Mouse (Mus musculus): ENCODE results near the gene Lmo7. TPM values are rescaled to one million over a fixed set of nuclear protein-coding genes. Genes with fewer than 3 reads are reported as not detected.

Gene Lmo7
- total and polyA plus RNA-seq, 2 experiments from 2014 or later, result 3.0 to 8.1 TPM

DNA sequence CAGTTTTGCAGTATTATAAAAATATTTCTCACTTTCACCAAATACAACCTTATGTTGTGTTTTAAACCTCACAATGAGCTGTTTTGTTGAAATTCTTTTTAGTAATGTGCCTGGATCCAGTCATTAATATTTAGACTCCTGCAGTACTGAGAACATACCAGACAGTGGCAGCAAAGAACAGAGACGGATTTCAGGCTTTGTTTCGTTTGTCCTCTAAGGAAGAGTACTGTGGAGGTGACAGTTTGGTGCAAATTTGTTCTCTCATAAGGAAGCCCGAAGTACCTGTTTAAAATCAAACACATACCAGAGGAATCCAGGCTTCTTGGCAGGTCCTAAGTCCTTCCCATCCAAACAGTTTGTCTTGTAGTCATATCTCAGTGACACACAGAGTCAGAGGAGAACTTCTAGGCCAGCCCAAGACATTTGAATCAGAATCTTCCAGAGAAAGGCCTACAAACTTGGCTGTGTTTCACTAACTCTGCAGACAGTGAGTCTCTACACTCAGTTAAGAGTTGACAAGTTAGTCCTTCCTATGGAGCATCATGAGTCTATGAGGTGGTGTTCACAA, 52.3 kb downstream of the Lmo7 start:
- H3K4me2 ChIP-seq (ENCODE audit: low read depth, low read length, poor library complexity, severe bottlenecking), result no peak overlapping the region
- ATAC-seq (ENCODE audit: low FRiP score) (no peak), DNase-seq (ENCODE audit: low spot score) (peak; percentile 73)
- no peak overlapping the region for H3K27ac ChIP-seq (ENCODE audit: low read depth, low read length)
- no peaks in the 10 kb centered on the region for H3K4me1 ChIP-seq (ENCODE audit: insufficient read depth, low read length)
- H3K4me3 ChIP-seq (ENCODE audit: low read depth, low read length), result no peak overlapping the region
- peak; percentile 84 for TF ChIP-seq CTCF (IDR thresholded peaks at IDR 0.05)
- H3K9me3 ChIP-seq (ENCODE audit: low read length), result no peaks in the 10 kb centered on the region
- no peak overlapping the region for H3K9ac ChIP-seq (replicated peaks; ENCODE audit: low read length, poor library complexity, severe bottlenecking)
- WGBS, result 26% methylated on average over 3 of the region's 3 CpGs
- H3K36me3 ChIP-seq (ENCODE audit: insufficient read depth, low read length), result no peaks in the 10 kb centered on the region
- H3K27me3 ChIP-seq (ENCODE audit: insufficient read depth, low read length), result no peaks in the 10 kb centered on the region

DNA sequence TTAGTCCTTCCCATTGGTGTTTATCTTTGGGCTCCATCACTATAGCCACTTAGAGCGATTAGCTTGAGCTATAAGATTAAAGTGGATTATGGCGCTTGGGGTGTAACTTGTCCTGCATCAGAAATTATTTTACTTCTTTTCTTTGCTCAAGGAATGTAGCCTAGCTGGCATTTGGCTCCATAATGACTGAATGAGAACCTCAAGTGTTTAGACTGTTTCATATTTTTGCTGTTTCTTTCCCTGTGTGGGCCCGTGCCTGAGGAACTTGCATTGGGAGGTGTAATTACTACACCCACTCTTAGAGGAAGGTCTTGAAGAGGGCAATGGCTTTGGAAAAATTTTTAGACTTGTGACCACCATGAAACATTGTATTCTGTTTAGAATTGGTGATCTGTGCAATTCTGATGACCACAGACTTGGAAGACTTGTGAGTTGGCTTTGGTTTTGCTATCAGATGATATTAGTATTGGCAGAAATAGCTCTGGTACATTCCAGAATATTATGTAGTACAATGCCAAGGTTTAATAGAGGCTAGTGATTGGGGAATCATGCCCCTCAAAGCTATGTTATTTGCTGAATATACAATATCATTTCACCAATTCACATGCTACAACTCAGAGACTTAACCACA, 54.7 kb downstream of the Lmo7 start:
- ATAC-seq (ENCODE audit: low FRiP score), result no peak
- no peak overlapping the region for H3K27ac ChIP-seq (ENCODE audit: low read depth, low read length)
- 90% methylated on average over 3 of the region's 3 CpGs for WGBS

GRCm38 (mm10) chr14:101787903-101788302, 58.1 kb downstream of the Lmo7 start:
- H3K9me3 ChIP-seq (ENCODE audit: low read length), result no peaks in the 10 kb centered on the region
- H3K36me3 ChIP-seq (ENCODE audit: insufficient read depth, low read length), result no peaks in the 10 kb centered on the region
- no peak for ATAC-seq (ENCODE audit: low FRiP score)

More for the DNA sequence above, 54.7 kb downstream of the Lmo7 start:
- no peak for TF ChIP-seq CTCF (IDR thresholded peaks at IDR 0.05)
- Histone ChIP-seq H3K9ac (replicated peaks; ENCODE audit: low read length, poor library complexity, severe bottlenecking) (no peak overlapping the region), H3K4me3 (ENCODE audit: low read depth, low read length) (no peak overlapping the region), H3K9me3 (ENCODE audit: low read length) (no peaks in the 10 kb centered on the region), H3K36me3 (ENCODE audit: insufficient read depth, low read length) (no peaks in the 10 kb centered on the region), H3K27me3 (ENCODE audit: insufficient read depth, low read length) (no peaks in the 10 kb centered on the region), H3K4me2 (ENCODE audit: low read depth, low read length, poor library complexity, severe bottlenecking) (no peak overlapping the region), H3K4me1 (ENCODE audit: insufficient read depth, low read length) (no peaks in the 10 kb centered on the region)
- no peak for DNase-seq (ENCODE audit: low spot score)

GRCm38 (mm10) chr14:101788475-101788874, 58.7 kb downstream of the Lmo7 start:
- no peak for DNase-seq (ENCODE audit: low spot score)
- H3K27me3 ChIP-seq (ENCODE audit: insufficient read depth, low read length), result no peaks in the 10 kb centered on the region
- no peak overlapping the region for H3K27ac ChIP-seq (ENCODE audit: low read depth, low read length)
- no peaks in the 10 kb centered on the region for H3K36me3 ChIP-seq (ENCODE audit: insufficient read depth, low read length)
- no peaks in the 10 kb centered on the region for H3K4me1 ChIP-seq (ENCODE audit: insufficient read depth, low read length)
- H3K9me3 ChIP-seq (ENCODE audit: low read length), result no peaks in the 10 kb centered on the region
- 85% methylated on average over 6 of the region's 6 CpGs for WGBS
- H3K4me2 ChIP-seq (ENCODE audit: low read depth, low read length, poor library complexity, severe bottlenecking), result no peak overlapping the region
- ATAC-seq (ENCODE audit: low FRiP score), result no peak
- TF ChIP-seq CTCF (IDR thresholded peaks at IDR 0.05), result no peak
- no peak overlapping the region for H3K4me3 ChIP-seq (ENCODE audit: low read depth, low read length)
- no peak overlapping the region for H3K9ac ChIP-seq (replicated peaks; ENCODE audit: low read length, poor library complexity, severe bottlenecking)

More at GRCm38 (mm10) chr14:101787903-101788302, 58.1 kb downstream of the Lmo7 start:
- no peak overlapping the region for H3K27ac ChIP-seq (ENCODE audit: low read depth, low read length)
- TF ChIP-seq CTCF (IDR thresholded peaks at IDR 0.05), result no peak
- H3K4me3 ChIP-seq (ENCODE audit: low read depth, low read length), result no peak overlapping the region
- 77% methylated on average over 5 of the region's 5 CpGs for WGBS
- no peak overlapping the region for H3K4me2 ChIP-seq (ENCODE audit: low read depth, low read length, poor library complexity, severe bottlenecking)
- no peak overlapping the region for H3K9ac ChIP-seq (replicated peaks; ENCODE audit: low read length, poor library complexity, severe bottlenecking)
- peak; percentile 28 for DNase-seq (ENCODE audit: low spot score)
- H3K27me3 ChIP-seq (ENCODE audit: insufficient read depth, low read length), result no peaks in the 10 kb centered on the region
- H3K4me1 ChIP-seq (ENCODE audit: insufficient read depth, low read length), result no peaks in the 10 kb centered on the region

DNA sequence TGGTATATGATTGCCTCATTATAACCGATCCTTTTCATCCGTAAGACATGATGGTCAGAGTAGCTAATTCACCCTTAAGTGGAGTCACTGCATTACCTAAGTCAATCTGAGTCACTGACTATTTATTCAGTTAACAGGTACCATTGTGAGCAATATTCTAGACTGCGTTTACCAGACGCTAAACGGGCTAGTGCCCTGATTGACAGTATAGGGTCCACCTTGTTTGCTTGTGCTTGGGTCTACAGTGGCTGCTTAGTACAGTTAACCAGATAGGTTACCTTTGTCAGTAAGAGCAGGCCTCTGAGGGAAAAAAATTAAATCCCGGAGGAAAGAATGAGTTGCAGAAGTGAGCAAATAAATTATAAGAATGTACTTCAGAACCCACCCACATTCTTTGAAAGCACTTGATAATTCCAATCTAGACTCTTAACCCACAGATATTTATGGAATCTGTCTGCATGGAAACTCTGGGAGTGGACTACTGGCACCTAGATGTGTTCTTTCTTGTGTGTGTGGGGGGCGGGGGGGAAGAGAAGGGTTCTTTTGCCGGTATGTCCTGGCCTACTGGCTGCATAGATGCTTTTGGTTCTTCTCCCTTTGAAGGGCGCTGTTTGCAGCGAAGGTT, 64.9 kb downstream of the Lmo7 start:
- Histone ChIP-seq H3K4me2 (ENCODE audit: low read depth, low read length, poor library complexity, severe bottlenecking) (no peak overlapping the region), H3K9ac (replicated peaks; ENCODE audit: low read length, poor library complexity, severe bottlenecking) (no peak overlapping the region), H3K27ac (ENCODE audit: low read depth, low read length) (no peak overlapping the region), H3K36me3 (ENCODE audit: insufficient read depth, low read length) (no peaks in the 10 kb centered on the region), H3K4me3 (ENCODE audit: low read depth, low read length) (no peak overlapping the region), H3K27me3 (ENCODE audit: insufficient read depth, low read length) (no peaks in the 10 kb centered on the region), H3K4me1 (ENCODE audit: insufficient read depth, low read length) (no peaks in the 10 kb centered on the region), H3K9me3 (ENCODE audit: low read length) (no peaks in the 10 kb centered on the region)
- no peak for TF ChIP-seq CTCF (IDR thresholded peaks at IDR 0.05)
- 96% methylated on average over 10 of the region's 10 CpGs for WGBS
- ATAC-seq (ENCODE audit: low FRiP score), result no peak
- DNase-seq (ENCODE audit: low spot score), result no peak

GRCm38 (mm10) chr14:101797930-101798500, 68.3 kb downstream of the Lmo7 start:
- WGBS, result 87% methylated on average over 5 of the region's 5 CpGs
- H3K27ac ChIP-seq (ENCODE audit: low read depth, low read length), result no peak overlapping the region
- no peak overlapping the region for H3K4me2 ChIP-seq (ENCODE audit: low read depth, low read length, poor library complexity, severe bottlenecking)
- DNase-seq (ENCODE audit: low spot score) (no peak), ATAC-seq (ENCODE audit: low FRiP score) (no peak)
- no peak overlapping the region for H3K4me3 ChIP-seq (ENCODE audit: low read depth, low read length)
- H3K9me3 ChIP-seq (ENCODE audit: low read length), result no peaks in the 10 kb centered on the region
- no peaks in the 10 kb centered on the region for H3K36me3 ChIP-seq (ENCODE audit: insufficient read depth, low read length)
- no peaks in the 10 kb centered on the region for H3K27me3 ChIP-seq (ENCODE audit: insufficient read depth, low read length)
- no peak overlapping the region for H3K9ac ChIP-seq (replicated peaks; ENCODE audit: low read length, poor library complexity, severe bottlenecking)
- H3K4me1 ChIP-seq (ENCODE audit: insufficient read depth, low read length), result no peaks in the 10 kb centered on the region
- no peak for TF ChIP-seq CTCF (IDR thresholded peaks at IDR 0.05)

Data from midbrain, postnatal 0 days (tissue).